Mouse (Mus musculus) lung, postnatal 10 days (tissue): ENCODE data around the gene Lrrc28.

ENCODE experiments used
- DNase-seq: peaks from one replicate; pipeline ENCODE4 v3.0.0; 2021

Gene Lrrc28

GRCm38 (mm10) chr7:67644291-67644690, 777 bp downstream of the Lrrc28 start:
- DNase-seq, result no peak

- no peak for DNase-seq
Measured at GRCm38 (mm10) chr7:67642955-67643354, 2.1 kb downstream of the Lrrc28 start.

GRCm38 (mm10) chr7:67639006-67639405, 6.1 kb downstream of the Lrrc28 start:
- peak; percentile 41 for DNase-seq

GRCm38 (mm10) chr7:67636161-67636560, 8.9 kb downstream of the Lrrc28 start:
- DNase-seq, result no peak

GRCm38 (mm10) chr7:67634210-67634609, 10.9 kb downstream of the Lrrc28 start:
- DNase-seq, result no peak

- DNase-seq, result no peak
Measured at GRCm38 (mm10) chr7:67632380-67632779, 12.7 kb downstream of the Lrrc28 start.

GRCm38 (mm10) chr7:67630817-67631216, 14.3 kb downstream of the Lrrc28 start:
- peak; percentile 85 for DNase-seq

GRCm38 (mm10) chr7:67629681-67630080, 15.4 kb downstream of the Lrrc28 start:
- no peak for DNase-seq

GRCm38 (mm10) chr7:67626671-67627070, 18.4 kb downstream of the Lrrc28 start:
- no peak for DNase-seq

- DNase-seq, result no peak
Measured at GRCm38 (mm10) chr7:67622151-67622550, 22.9 kb downstream of the Lrrc28 start.

- DNase-seq, result no peak
Measured at GRCm38 (mm10) chr7:67619836-67620235, 25.2 kb downstream of the Lrrc28 start.

GRCm38 (mm10) chr7:67618316-67618715, 26.8 kb downstream of the Lrrc28 start:
- DNase-seq, result no peak

GRCm38 (mm10) chr7:67617646-67618045, 27.4 kb downstream of the Lrrc28 start:
- DNase-seq, result no peak

GRCm38 (mm10) chr7:67616890-67617289, 28.2 kb downstream of the Lrrc28 start:
- DNase-seq, result no peak

- no peak for DNase-seq
Measured at GRCm38 (mm10) chr7:67614464-67614861, 30.6 kb downstream of the Lrrc28 start.

- peak; percentile 23 for DNase-seq
Measured at GRCm38 (mm10) chr7:67613795-67614463, 31.1 kb downstream of the Lrrc28 start.

GRCm38 (mm10) chr7:67608348-67609024, 36.6 kb downstream of the Lrrc28 start:
- DNase-seq, result no peak

GRCm38 (mm10) chr7:67607669-67608347, 37.3 kb downstream of the Lrrc28 start:
- peak; percentile 69 for DNase-seq

GRCm38 (mm10) chr7:67606250-67606649, 38.8 kb downstream of the Lrrc28 start:
- DNase-seq, result no peak

- DNase-seq, result no peak
Measured at GRCm38 (mm10) chr7:67605114-67605513, 40.0 kb downstream of the Lrrc28 start.

- DNase-seq, result peak; percentile 26
Measured at GRCm38 (mm10) chr7:67598050-67598449, 47.0 kb downstream of the Lrrc28 start.

- no peak for DNase-seq
Measured at GRCm38 (mm10) chr7:67596961-67597360, 48.1 kb downstream of the Lrrc28 start.

GRCm38 (mm10) chr7:67596322-67596721, 48.7 kb downstream of the Lrrc28 start:
- DNase-seq, result no peak

GRCm38 (mm10) chr7:67593902-67594301, 51.2 kb downstream of the Lrrc28 start:
- DNase-seq, result no peak
